Mouse (Mus musculus): ENCODE results near the gene Gm3424. TPM values are rescaled to one million over a fixed set of nuclear protein-coding genes. Genes with fewer than 3 reads are reported as not detected.
"Not testable (repeated sequence)": the region's sequence is repeated elsewhere in the genome, so short reads cannot be mapped to it uniquely, and the experiment has no call there.

Gene Gm3424
- total RNA-seq (2021): not detected
- long read RNA-seq, experiment 1: 0 reads
- long read RNA-seq, experiment 2: 0 reads

- not testable (repeated sequence) for DNase-seq
Measured at GRCm38 (mm10) chr14:5830229-5830628, at the start of gene Gm3424. Gene Gm3424 (minus strand): TSS chr14:5830329.

- DNase-seq: not testable (repeated sequence)
Measured at GRCm38 (mm10) chr14:5879791-5880190, 49.7 kb upstream of the Gm3424 start.

- peak in 1 of 2 experiments; percentile 8 for DNase-seq
Measured at GRCm38 (mm10) chr14:5879136-5879535, 49.0 kb upstream of the Gm3424 start.

- DNase-seq: not testable (repeated sequence)
Measured at GRCm38 (mm10) chr14:5855911-5856310, 25.8 kb upstream of the Gm3424 start.

GRCm38 (mm10) chr14:5812699-5813356 lies 17.3 kb downstream of the Gm3424 start:
- not testable (repeated sequence) for DNase-seq

- not testable (repeated sequence) for DNase-seq
Measured at GRCm38 (mm10) chr14:5807882-5808281, 22.2 kb downstream of the Gm3424 start, which contains the start of gene Gm3383. Gene Gm3383 (minus strand): TSS chr14:5807982.

Other genes with a start within 250 kb of the Gm3424 start
- not detected for gene Gm8265, start 197.3 kb downstream of the Gm3424 start, total RNA-seq (2021)
- gene Gm9603, start 142.9 kb downstream of the Gm3424 start, total RNA-seq (2021): not detected
- under 1 TPM in 1 of 2 experiments, not detected in 1; 0.30 TPM for gene Gm3373, start 88.8 kb downstream of the Gm3424 start, total RNA-seq (2021)
- gene Gm3383, start 22.3 kb downstream of the Gm3424 start, total RNA-seq (2021): under 1 TPM; 0.43 to 0.46 TPM
- gene Gm8237, start 50.1 kb upstream of the Gm3424 start, total RNA-seq (2021): under 1 TPM in 1 of 2 experiments, not detected in 1; 0.20 TPM
- under 1 TPM in 1 of 2 experiments, not detected in 1; 0.20 TPM for gene Gm3248, start 131.4 kb upstream of the Gm3424 start, total RNA-seq (2021)
- gene Gm3453, start 148.8 kb upstream of the Gm3424 start, total RNA-seq (2021): not detected
- not detected for gene Gm6337, start 227.9 kb upstream of the Gm3424 start, total RNA-seq (2021)